Mouse (Mus musculus) embryo, embryonic 9.5 days (tissue): ENCODE measurements around the gene Dydc2.
"Not testable (repeated sequence)": the region's sequence is repeated elsewhere in the genome, so short reads cannot be mapped to it uniquely, and the experiment has no call there.

Experiments
- DNase-seq: peaks from one replicate; pipeline ENCODE4 v3.0.0-alpha.2; 2017; ENCODE audit errors: extremely low spot score

The Dydc2 gene

DNA sequence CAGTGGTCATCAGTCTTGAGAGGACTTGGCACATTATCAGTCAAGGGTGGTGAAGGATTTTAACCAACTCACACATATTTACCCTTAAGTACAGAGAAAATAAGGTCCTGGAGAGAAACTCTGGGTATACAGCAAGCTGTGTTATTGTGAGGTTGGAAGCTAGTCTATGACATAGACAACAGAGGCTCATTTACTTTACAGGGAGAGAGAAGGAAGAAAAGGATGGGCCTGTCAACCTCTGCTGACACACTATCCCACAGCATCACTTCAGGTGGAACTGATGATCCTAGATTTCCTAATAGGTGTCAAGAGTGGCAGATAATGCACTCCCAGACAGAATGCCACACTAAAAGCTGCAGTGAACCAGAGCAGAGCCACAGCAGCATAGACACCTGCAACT is at the start of gene Dydc2:
Gene Dydc2 (minus strand): TSS at position 101 of the 400 bp plus-strand sequence.
- no peak for DNase-seq

- no peak for DNase-seq
Measured at GRCm38 (mm10) chr14:41116271-41116670, 47.3 kb upstream of the Dydc2 start.

- no peak for DNase-seq
Measured at GRCm38 (mm10) chr14:41112944-41113343, 43.9 kb upstream of the Dydc2 start.

GRCm38 (mm10) chr14:41111031-41111668 is 42.1 kb upstream of the Dydc2 start:
- DNase-seq: no peak

DNA sequence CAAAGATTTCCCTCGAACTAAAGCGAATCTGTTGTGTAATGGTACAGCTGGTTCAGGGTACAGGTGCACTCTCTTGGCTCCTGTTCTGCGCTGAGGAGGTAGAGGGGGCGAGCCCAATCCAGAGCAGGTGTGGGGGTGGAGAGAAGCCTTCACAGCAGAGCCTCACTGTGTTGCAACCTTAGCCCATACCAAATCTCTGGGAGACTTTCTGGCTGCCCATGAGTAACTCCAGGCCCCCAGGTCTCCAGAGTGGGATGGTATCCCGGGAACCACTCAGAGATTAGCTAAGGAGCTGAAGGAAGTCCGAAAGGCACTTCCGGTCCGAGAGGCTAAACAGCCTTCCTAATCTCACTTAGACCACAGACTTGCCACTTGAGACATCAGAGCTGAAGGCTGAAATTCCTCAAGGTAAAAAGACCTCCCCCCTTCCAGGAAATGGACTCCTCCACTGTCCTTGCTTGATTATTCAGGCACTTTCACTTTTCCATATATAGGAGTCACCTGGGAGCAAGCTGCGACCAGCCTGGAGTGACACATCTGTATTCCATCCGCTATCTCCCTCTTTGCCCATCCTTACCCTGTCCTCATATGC is 35.9 kb upstream of the Dydc2 start, which contains the start of gene Mat1a:
Gene Mat1a (plus strand): TSS at position 183 of the 592 bp plus-strand sequence.
- DNase-seq: no peak

- DNase-seq: no peak
Measured at GRCm38 (mm10) chr14:41102269-41102668, 33.3 kb upstream of the Dydc2 start.

DNA sequence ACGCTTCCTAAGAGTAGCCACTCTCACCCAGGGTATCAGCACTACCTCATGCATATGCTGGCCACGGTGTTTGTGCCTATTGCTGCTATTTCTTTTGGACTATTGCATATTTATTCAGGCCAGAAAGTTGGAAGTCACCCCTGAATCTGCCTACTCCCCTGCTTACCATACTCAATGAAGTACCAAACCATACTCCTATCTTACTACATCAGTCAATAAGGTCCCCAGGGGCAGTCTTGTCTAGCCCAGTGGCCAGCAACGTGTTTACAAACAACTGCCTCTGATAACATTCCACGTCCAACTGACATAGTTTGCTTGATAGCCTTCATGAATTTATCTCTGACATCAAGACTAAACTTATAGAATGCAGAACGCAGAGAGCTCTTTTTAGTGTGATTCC is 32.2 kb upstream of the Dydc2 start:
- no peak for DNase-seq

GRCm38 (mm10) chr14:41100712-41101111 is 31.7 kb upstream of the Dydc2 start:
- no peak for DNase-seq

DNA sequence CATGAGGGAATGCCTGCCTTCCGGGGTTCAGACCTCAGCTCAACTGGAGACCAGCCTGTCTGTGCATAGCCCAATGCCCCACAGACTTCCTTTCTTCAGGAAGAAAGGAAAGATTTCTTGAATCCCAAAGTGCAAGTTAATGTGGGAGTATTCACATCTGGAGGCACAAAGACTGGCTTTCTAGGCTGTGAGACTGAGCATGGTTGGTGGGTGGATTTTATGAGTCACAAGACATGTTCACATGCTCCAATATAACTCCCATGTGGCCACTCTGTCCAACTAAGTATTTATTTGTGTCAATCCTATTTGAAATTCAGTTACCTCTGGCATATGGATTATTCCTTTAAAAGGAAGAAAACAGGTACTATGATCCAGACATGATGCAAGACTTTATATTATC is 29.7 kb upstream of the Dydc2 start:
- no peak for DNase-seq

DNA sequence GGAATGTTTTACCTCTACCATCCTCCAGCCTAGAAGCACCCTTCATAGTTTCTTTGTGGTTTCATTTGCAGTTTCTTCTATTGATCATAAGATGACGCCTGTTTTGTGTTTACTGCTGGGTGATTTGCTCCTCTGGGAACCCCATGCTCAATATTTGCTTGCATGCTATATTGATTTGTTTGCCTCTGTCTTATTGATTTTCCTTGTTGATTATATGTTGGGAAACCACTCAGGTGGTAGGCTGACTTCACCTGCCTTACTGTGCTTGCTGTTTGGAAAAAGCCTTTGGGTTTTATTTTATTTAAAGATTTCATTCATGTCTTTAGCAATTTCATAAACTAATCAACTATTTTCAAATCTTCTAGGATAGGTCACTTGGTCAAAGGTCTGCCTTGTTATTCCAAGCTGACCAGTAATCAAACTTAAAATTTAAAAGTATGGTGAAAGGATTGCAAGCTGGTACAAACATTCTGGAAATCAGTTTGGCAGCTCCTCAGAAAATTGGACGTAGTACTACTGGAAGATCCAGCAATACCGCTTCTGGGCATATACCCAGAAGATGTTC is 27.4 kb upstream of the Dydc2 start:
- no peak for DNase-seq

- no peak for DNase-seq
Measured at GRCm38 (mm10) chr14:41094114-41094513, 25.1 kb upstream of the Dydc2 start.

- peak; percentile 21 for DNase-seq
Measured at GRCm38 (mm10) chr14:41090777-41091176, 21.8 kb upstream of the Dydc2 start.

DNA sequence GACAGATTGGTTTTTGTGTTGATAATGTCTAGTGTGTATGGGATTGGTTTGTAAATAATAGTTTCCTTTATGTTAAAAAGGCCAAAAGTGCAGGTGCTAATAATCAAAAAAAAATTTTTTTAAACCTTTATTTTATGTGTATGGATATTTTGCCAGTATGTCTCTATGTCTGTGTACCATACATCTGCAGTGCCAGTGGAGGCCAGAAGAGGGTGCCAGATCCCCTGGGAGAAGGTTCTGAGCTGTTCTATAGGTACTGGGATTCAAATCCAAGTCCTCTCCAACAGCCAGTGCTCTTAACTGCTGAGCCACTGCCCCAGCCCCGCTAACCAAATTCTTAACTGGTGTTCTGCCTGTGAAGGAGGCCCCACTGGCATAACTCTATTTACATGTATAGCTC is 18.5 kb upstream of the Dydc2 start:
- no peak for DNase-seq

DNA sequence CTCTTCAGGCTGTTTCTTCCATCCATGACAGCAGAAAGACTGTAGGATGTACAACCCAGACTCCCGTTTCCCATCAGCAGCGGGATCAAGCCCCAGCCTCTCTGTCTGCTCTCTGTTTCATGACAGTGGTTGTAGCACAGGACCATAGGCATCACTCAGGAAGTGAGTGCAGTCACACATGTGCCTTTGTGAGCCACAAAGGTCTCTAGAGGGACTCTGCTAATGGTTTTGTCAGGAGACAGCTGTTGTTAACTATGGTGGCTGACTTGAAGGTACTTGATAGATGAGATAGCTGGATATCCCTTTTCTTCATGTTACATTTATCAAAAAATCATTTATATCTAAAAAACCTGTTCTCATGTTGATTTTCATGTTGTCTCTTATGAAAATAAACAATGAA is 13.4 kb upstream of the Dydc2 start:
- DNase-seq: no peak

DNA sequence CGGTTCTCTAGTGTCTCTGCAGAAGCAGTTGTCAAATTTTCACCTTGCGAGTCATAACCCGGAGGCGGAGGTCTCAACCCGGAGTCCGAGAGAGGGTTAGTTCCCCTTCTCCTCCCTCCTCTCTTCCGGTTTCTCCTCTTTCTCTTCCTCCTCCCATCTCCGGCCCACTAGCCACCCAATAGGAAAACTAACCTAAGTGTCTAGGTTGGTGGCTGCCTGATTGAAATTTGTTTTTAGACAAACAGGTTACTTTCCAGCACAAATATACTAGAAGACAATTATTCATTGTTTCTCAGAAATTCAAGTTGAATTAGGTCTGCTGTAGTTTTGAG is 3.9 kb upstream of the Dydc2 start:
- no peak for DNase-seq

DNA sequence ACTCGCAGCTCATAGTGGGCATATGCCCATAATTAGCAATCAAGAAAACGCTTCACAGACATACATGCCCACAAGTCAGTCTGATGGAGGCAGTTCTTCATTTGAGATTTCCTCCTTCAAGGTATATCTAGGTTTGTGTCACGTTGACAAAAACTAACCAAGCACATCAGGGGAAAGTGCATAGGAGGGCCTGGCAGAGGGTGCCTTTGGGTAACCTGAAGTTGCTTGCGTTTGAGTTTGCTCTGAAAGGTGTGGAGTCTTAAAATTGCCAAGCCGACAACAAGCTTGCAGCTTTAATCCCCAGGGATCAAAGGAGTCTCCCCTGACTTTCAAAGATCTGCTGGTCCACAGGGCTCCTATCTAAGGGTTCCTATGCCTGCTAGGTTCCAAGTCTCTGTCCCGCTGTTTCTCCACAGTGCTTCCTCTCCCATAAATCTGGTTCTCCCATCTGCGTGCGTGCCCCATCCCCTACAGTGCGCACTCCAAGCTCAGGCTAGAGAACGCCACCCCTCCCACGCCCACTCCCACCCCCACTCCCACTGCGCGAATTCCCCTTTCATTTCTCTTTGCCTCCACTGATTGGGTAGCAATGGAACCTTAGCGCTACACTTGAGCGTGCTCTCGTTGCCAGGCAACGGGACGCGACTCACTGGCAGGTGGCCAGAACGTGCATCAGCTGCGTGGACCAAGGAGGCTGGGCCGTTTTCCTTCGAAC is 3.4 kb upstream of the Dydc2 start, which contains the start of gene Dydc1:
Gene Dydc1 (plus strand): TSS at position 683 of the 715 bp plus-strand sequence.
- peak; percentile 44 for DNase-seq

DNA sequence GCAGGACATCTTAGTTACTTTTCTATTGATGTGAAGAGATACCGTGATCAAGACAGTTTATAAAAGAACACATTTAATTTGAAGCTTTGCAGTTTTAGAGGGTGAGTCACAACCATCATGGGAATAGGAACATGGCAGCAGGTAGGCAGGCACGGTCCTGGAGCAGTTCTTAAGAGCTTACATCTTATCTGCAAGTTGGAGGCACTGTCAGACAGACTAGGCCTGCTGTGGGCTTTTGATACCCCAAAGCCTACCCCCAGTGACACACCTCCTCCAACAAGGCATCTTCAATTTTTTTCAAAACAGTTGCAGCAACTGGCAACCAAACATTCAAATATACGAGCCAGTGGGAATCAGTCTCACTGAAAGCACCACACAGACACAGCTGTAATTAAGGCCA is 1.3 kb upstream of the Dydc2 start:
- no peak for DNase-seq

GRCm38 (mm10) chr14:41066416-41066815 is 2.6 kb downstream of the Dydc2 start:
- no peak for DNase-seq

DNA sequence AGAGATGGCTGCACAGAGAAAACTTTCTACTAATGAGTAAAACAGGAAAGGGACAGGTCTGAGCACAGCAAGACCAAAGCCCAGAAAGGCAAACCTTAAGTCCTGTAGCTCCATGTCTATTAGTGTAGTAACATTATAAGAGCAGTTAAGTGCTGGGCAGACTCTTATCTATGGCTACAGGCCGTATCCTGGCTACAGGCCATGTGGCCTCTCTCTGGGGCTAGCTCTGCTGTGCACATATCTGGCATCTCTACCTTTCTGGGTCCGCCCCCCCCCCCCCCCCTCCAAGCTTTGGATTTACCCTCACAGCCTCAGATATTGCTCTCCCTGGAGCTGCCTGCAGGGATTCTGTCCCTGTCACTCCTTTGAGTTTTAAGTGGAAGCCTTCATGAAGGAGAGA is 3.8 kb downstream of the Dydc2 start:
- DNase-seq: no peak

GRCm38 (mm10) chr14:41053190-41053589 is 15.8 kb downstream of the Dydc2 start:
- DNase-seq: not testable (repeated sequence)

DNA sequence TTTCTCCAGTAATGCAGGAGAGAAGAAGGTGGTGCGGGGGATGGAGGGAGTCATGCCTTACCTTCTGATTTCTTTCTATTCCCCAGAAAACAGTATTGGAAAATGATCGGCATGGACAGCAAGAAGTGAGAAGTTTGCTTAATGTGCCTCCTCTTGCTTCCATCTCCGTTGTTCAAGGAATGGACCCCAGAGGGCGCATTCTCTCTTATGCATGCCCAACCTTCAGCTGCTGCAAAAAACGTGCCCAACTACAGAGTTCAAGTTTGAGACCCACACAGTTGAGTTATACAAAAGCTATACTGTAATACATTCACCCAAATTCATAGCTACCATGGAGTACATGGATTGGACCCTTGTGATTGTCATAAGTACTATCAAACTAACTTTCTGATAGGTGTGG is 16.5 kb downstream of the Dydc2 start:
- DNase-seq: no peak

DNA sequence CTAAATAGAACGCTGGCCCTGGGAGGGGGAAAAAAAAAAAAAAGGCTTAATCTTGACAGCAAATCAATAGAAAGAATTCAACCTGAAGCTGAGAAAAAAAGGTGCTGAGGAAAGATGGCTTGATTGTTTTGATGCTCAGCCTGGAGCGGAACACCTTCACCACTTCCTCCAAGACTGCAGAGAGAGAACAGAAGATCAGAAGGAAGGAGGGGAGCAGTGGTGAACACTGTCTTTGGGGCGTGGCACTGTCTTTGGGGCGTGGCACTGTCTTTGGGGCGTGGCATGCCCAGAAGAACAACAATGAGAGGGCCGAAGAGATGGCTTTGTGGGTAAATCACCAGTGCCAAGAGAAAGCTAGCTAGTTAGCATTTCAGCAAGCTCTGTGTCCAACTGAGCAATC is 18.5 kb downstream of the Dydc2 start:
- no peak for DNase-seq

DNA sequence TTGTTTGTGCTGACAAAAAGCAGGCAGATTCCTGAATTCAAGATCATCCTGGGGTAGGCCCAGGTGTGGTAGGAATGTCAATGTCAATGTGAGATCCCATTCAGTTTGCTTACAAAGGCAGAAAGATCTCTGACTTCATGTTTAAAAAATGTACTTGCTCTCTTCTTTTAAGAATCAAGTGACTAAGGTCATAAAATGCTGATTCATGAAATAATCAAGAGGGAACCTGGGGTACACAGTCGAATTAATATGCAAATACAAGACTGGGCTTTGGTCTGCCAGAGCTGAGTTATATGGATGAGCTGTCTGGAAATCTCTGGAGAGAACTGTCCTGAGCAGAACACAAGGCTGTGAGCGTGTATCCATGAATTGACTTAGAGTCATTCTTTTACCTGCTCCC is 21.6 kb downstream of the Dydc2 start:
- DNase-seq: no peak
